Mouse (Mus musculus): ENCODE data around the gene Atp2a2.

The Atp2a2 gene

GRCm38 (mm10) chr5:122519043-122519660 is 17.1 kb upstream of the Atp2a2 start:
- no peak for DNase-seq (ENCODE audit: low read depth, low spot score)

DNA sequence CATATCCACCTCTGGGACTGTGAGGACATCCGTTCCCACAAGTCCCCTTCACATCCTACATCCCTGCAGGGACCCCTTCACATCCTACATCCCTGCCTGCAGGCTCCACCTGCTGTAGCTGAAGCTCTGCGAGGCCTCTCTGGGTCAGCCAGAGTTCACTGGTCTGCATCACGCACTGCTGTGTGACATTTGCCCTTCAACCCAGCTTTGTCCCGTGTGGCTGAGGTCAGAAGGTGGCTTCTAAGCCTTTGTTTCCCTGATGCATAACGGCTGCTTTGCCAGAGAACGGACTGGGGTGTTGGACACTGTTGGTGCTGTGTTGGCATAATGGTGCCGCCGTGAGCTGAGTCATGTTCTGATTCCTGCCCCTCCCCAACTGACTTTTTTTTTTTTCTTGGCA is 16.2 kb upstream of the Atp2a2 start:
- DNase-seq (ENCODE audit: low read depth, low spot score): no peak

DNA sequence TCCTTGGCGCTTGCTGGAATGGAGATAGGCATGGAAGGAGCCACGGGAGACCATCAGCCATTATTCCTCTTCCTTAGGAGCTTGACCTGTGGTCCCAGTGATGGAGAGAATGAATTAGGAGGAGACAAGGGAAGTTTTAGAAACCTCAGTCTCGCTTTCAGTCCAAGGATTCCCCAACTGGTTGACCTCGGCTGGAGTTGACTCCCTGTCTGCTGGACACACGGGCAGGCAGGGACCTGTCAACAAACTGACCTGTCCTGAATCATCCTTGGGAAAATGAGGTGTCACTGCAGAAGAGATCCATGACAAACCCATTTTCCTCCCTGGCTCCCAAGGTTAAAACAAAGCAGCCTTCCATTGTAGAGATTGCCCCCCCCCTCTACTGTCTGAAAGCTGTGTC is 14.9 kb upstream of the Atp2a2 start:
- no peak for DNase-seq (ENCODE audit: low read depth, low spot score)

GRCm38 (mm10) chr5:122516029-122516730 is 14.2 kb upstream of the Atp2a2 start:
- DNase-seq (ENCODE audit: low read depth, low spot score): no peak

- DNase-seq (ENCODE audit: low read depth, low spot score): no peak
Measured at GRCm38 (mm10) chr5:122514127-122514521, 12.1 kb upstream of the Atp2a2 start.

GRCm38 (mm10) chr5:122513421-122514126 is 11.5 kb upstream of the Atp2a2 start:
- no peak for DNase-seq (ENCODE audit: low read depth, low spot score)

- DNase-seq (ENCODE audit: low read depth, low spot score): no peak
Measured at GRCm38 (mm10) chr5:122512011-122512410, 10.0 kb upstream of the Atp2a2 start.

- no peak for DNase-seq (ENCODE audit: low read depth, low spot score)
Measured at GRCm38 (mm10) chr5:122511405-122511804, 9.4 kb upstream of the Atp2a2 start.

GRCm38 (mm10) chr5:122510651-122511157 is 8.7 kb upstream of the Atp2a2 start:
- no peak for DNase-seq (ENCODE audit: low read depth, low spot score)

DNA sequence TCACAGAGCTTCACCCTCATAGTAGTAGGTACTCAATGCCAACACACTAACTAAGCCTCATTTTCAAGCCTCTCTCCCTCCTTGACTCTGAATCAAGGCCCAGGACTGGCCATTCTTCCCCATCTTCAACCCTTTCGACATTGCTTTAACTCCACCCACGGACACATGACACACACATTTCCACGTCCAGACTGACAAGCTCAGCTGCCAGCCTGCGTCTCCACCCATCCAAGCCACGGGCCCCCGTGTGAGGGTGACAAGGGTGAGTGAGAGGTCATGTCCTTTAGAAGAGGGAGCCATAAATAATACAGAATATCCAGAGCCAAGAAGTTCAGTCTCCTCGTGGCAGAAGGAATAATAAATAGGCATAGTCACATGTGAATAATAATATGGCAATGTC is 7.6 kb upstream of the Atp2a2 start:
- no peak for DNase-seq (ENCODE audit: low read depth, low spot score)

DNA sequence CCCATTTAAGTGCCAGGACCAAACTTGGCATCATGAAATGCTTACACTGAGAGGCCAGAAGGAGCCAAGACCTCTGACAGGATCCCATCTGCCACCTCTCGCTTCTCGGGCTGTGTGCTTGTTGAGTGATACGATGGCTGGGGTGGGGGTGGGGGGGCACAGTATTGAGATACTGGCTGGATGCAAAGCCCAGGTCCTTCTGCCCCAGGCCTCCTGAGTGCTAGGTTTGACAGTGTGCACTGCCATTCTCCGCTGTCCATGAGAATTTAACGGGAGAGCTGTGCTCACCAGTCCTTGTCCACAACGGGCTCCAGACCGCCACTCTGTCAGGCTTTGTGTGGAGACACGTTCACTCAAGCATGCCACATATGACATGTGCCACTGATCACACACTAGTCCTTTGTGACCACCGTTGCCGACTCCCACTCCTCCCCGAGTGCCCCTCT is 6.9 kb upstream of the Atp2a2 start:
- DNase-seq (ENCODE audit: low read depth, low spot score): no peak

GRCm38 (mm10) chr5:122507396-122507795 is 5.4 kb upstream of the Atp2a2 start:
- no peak for DNase-seq (ENCODE audit: low read depth, low spot score)

- DNase-seq (ENCODE audit: low read depth, low spot score): no peak
Measured at GRCm38 (mm10) chr5:122506462-122506861, 4.4 kb upstream of the Atp2a2 start.

GRCm38 (mm10) chr5:122505554-122505953 is 3.5 kb upstream of the Atp2a2 start:
- DNase-seq (ENCODE audit: low read depth, low spot score): no peak

- no peak for DNase-seq (ENCODE audit: low read depth, low spot score)
Measured at GRCm38 (mm10) chr5:122503760-122504119, 1.7 kb upstream of the Atp2a2 start.

DNA sequence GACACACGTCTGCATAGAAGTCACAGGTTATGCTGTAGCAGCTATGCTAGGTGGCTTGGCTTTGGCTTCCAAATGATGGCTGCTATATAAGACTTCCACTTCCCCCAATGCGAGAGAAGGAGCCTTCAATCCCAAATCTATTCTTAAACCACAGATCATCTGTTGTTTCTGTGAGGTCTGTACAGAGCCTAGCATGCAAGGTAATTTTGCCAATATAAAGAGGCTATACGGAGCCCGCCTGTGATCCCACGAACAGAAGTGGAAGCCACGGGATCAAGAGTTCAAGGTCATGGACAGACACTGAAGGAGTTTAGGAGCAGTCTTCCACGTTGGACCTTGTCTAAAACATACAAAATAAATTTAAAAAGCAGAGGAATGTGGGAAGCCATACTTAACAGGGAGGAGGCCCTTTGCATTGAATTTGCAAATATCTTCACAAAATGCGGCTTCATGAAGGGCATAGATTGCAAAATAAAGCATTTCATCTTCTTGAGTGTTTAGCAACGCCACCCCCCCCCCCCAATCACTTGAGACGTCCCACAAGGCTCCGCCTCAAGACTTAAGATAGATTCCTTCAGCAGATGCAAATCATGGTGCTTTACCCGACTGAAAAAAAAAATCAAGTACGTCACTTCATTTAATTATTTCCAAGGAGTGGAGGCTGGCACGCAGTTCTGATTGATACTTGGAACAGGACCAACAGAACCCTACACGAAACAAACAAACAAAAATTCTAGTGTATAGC is 1.2 kb upstream of the Atp2a2 start:
- no peak for DNase-seq (ENCODE audit: low read depth, low spot score)

DNA sequence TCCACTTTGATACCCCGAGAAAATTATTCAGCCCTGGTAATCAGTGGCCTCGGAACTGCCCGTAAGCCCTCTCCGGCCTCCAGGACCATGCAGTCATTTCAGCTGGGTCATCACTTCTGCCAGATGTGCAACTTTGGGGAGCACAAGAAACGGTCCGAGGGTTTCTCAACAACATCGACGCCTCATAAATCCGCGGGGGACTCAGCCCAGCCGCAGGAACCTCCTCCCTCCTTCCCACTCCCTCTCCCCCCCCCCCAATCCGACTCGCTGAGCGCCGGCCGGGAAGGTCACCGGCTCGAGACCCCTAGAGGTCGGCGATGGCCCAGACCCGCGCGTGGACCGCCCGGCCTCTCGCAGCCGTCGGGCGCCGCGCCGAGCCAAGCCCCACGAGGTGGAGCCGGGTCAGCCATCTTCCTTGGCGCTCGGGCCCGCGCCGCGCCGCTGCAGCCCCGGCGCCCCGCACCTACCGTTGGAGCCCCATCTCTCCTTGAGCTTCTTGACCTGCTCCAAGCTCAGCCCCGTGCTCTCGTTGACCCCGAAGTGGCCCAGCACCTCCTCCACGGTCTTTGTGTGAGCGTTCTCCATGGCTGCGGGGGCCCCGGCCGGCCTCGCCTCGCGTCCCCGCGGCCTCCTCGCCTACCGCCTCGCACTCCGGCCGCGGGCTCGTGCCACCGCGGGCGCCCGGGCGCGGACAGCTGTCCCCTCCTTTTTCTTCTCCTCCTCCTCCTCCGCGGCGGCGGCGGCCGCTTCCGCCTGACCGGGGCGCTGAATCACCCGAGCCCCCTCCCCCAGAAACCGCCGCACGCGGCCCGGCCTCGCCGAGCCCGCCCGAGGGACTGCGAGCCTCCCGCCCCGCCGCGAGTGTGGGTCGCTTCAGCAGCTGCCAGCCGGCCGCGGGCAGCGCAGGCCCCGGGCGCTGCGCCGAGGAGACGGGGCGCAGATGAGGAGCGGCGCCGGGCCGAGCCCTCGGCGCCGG is 636 bp downstream of the Atp2a2 start:
- no peak for DNase-seq (ENCODE audit: low read depth, low spot score)

- no peak for DNase-seq (ENCODE audit: low read depth, low spot score)
Measured at GRCm38 (mm10) chr5:122500563-122500962, 1.5 kb downstream of the Atp2a2 start.

- DNase-seq (ENCODE audit: low read depth, low spot score): no peak
Measured at GRCm38 (mm10) chr5:122500141-122500540, 1.9 kb downstream of the Atp2a2 start.

DNA sequence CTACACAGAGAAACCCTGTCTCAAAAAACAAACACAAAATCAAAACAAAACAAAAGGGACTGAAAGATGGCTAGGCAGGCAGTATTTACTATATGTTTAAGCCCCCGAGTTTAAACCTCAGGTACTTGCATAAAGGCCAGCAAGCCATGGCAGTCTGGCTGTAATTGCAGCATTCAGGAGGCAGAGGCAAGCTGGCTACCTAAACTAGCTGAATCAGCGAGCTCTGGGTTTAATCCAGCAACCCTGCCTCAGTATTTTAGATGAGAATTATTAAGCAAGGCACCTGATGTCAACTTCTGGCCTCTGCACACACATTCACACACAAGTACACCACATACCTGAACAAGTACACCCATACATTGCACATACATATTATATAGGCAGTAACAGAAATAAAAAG is 4.0 kb downstream of the Atp2a2 start:
- no peak for DNase-seq (ENCODE audit: low read depth, low spot score)

GRCm38 (mm10) chr5:122496990-122497389 is 5.0 kb downstream of the Atp2a2 start:
- DNase-seq (ENCODE audit: low read depth, low spot score): no peak
